Mouse (Mus musculus) heart, adult 2 months (tissue): Measurements from ENCODE around the gene Baz2b. TPM values are rescaled to one million over a fixed set of nuclear protein-coding genes. Genes with fewer than 3 reads are reported as not detected.

Experiments used
- DNase-seq, 2 experiments: peaks; one replicate each; pipeline ENCODE4 v3.0.0; 2021
- H3K27ac ChIP-seq: fragments of 200-600 bp; 2 replicates; pipeline ENCODE4 v1.8.1; 2022
- H3K27me3 ChIP-seq: fragments of 200-500 bp; 2 replicates; pipeline ENCODE4 v1.6.1; 2012; ENCODE audit warnings: mild to moderate bottlenecking, low read length, inconsistent platforms, mixed read lengths; ENCODE audit not compliant: control insufficient read depth, insufficient read depth
- H3K36me3 ChIP-seq: fragments of 200-500 bp; 2 replicates; pipeline ENCODE4 v1.6.1; 2012; ENCODE audit warnings: low read length, inconsistent platforms; ENCODE audit not compliant: control insufficient read depth, insufficient read depth
- H3K4me1 ChIP-seq: fragments of 200-500 bp; 2 replicates; pipeline ENCODE4 v1.6.1; 2011; ENCODE audit warnings: low read length; ENCODE audit not compliant: control insufficient read depth, insufficient read depth
- H3K4me3 ChIP-seq: fragments of 200-600 bp; 2 replicates; pipeline ENCODE4 v1.8.1; 2022
- H3K79me2 ChIP-seq: fragments of 200-500 bp; replicated peaks from 2 replicates; pipeline ENCODE4 v1.6.1; 2012; ENCODE audit warnings: mild to moderate bottlenecking, inconsistent platforms, low read length, moderate library complexity, mixed read lengths; ENCODE audit not compliant: control insufficient read depth, insufficient read depth
- H3K9ac ChIP-seq: fragments of 200-500 bp; 2 replicates; pipeline ENCODE4 v1.6.1; 2012; ENCODE audit warnings: low read depth, mild to moderate bottlenecking, control low read depth, inconsistent platforms, low read length, mixed read lengths
- CTCF ChIP-seq: fragments of 200-600 bp; IDR thresholded peaks from 2 replicates; pipeline ENCODE4 v1.8.1; 2022; ENCODE audit warnings: antibody characterized with exemption, mild to moderate bottlenecking, moderate library complexity
- EP300 ChIP-seq: fragments of 200-500 bp; IDR thresholded peaks from 2 replicates; pipeline ENCODE4 v1.6.1; 2011; ENCODE audit warnings: low read depth, low read length, control low read depth; ENCODE audit not compliant: insufficient read depth
- POLR2A ChIP-seq: fragments of 200-500 bp; IDR thresholded peaks from 2 replicates; pipeline ENCODE4 v1.6.1; 2011; ENCODE audit warnings: mild to moderate bottlenecking, low read depth, low read length, control low read depth; ENCODE audit not compliant: insufficient read depth
- WGBS: fragments of 180-500 bp; shearing (Covaris S2); methylation state at CpG from one replicate; pipeline ENCODE4 v1.1.7; 2018; 5-methylcytosine and 5-hydroxymethylcytosine counted together
- intact Hi-C: fragments of 180-260 bp; cut with DNase I; formaldehyde crosslinking; loops from one replicate; pipeline ENCODE4 v1.15.1; 2025
- polyA plus RNA-seq: library from polyadenylated mRNA; depleted of rRNA; stranded (reverse); fragments of >200 nt; gene quantifications from 2 replicates; pipeline ENCODE4 v1.2.3, GENCODE M21; 2012
- total RNA-seq, 2 experiments: library from RNA; stranded (reverse); gene quantifications; 2 replicates each; pipeline ENCODE4 v1.2.3; 2021

Gene Baz2b
- total and polyA plus RNA-seq, 3 experiments = 12.8 to 39.5 (median 39.5) TPM

DNA sequence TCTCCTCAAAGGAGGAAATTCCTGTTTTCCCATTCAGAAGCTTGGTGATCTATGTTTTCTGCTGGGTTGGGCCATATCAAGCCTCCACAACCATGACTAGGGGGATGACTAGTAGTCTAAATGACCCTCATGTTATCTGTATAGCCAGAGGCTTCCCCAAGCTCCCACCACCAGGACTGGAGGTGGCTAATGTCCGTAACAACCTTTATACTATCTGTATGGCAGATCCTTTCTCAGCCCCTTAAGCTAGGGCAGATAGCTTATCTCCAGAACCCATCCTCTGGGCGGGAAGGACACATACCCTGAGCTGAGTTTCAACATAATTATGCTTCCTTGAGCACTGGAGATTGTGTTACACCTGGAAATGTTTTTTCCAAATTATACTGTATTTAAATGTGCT, 45.9 kb downstream of the Baz2b start:
- Histone ChIP-seq H3K4me1 (no peaks in the 10 kb centered on the region), H3K36me3 (no peaks in the 10 kb centered on the region), H3K79me2 (no peaks in the 10 kb centered on the region), H3K27ac (no peak overlapping the region), H3K4me3 (no peak overlapping the region), H3K9ac (no peak overlapping the region), H3K27me3 (no peaks in the 10 kb centered on the region)
- intact Hi-C loops = no loop called here
- WGBS = 95% methylated on average over 2 of the region's 2 CpGs
- no peak for DNase-seq
- TF ChIP-seq CTCF (no peak), POLR2A (no peak), EP300 (no peak)

DNA sequence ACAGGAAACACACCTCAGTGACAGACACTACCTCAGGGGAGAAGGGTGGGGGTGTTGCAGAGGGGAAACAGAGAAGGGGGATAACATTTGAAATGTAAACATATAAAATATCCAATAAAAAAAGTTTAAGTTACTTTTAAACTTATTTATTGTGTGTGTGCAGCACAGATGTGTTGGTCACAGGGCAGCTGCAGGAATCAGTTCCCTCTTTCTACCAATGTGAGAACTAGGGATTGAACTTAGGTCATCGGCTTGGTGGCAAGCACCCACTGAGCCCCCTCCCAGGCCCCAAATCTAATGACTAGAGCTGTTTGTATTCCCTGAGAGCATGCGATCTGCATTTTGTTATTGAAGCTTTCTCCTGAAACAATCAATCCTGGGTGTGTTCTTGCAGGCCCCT, 57.2 kb downstream of the Baz2b start:
- no peak for TF ChIP-seq POLR2A
- no peak for TF ChIP-seq CTCF
- no peak for TF ChIP-seq EP300
- intact Hi-C loops = no loop called here
- WGBS = 81% methylated on average over 2 of the region's 2 CpGs
- Histone ChIP-seq H3K4me3 (no peak overlapping the region), H3K27me3 (no peaks in the 10 kb centered on the region), H3K36me3 (no peaks in the 10 kb centered on the region), H3K27ac (no peak overlapping the region), H3K79me2 (no peaks in the 10 kb centered on the region), H3K9ac (no peak overlapping the region), H3K4me1 (no peaks in the 10 kb centered on the region)
- no peak for DNase-seq

DNA sequence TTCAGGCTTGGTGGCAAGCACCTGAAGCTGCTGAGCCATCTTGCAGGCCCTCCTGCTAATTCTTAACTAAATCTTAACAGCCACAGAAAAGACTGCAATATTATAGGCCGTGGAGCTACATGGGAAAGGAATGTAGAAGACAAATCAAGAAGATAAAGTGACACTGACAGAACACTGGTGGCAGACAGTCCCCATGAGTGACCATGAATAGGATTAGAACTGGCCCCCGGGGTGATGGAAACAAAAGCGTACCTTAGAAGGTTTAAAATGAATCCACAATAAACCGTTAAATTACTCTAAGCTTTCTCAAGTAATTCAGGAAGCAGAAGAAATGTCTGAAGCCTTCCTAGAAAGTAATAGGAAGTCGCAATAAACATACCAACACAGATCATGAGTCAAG, 61.0 kb downstream of the Baz2b start:
- Histone ChIP-seq H3K4me1 (no peaks in the 10 kb centered on the region), H3K27ac (no peak overlapping the region), H3K4me3 (no peak overlapping the region), H3K79me2 (no peaks in the 10 kb centered on the region), H3K9ac (no peak overlapping the region), H3K27me3 (no peaks in the 10 kb centered on the region), H3K36me3 (no peaks in the 10 kb centered on the region)
- TF ChIP-seq EP300 (no peak), CTCF (no peak), POLR2A (no peak)
- intact Hi-C loops = no loop called here
- 77% methylated on average over 5 of the region's 5 CpGs for WGBS
- no peak for DNase-seq

GRCm38 (mm10) chr2:60147428-60147827, 62.2 kb downstream of the Baz2b start:
- no peaks in the 10 kb centered on the region for H3K4me1 ChIP-seq
- H3K36me3 ChIP-seq = no peaks in the 10 kb centered on the region
- H3K27ac ChIP-seq = no peak overlapping the region
- no peak overlapping the region for H3K4me3 ChIP-seq
- H3K79me2 ChIP-seq = no peaks in the 10 kb centered on the region
- DNase-seq = no peak
- intact Hi-C loops = no loop called here
- 75% methylated on average over 3 of the region's 3 CpGs for WGBS
- TF ChIP-seq POLR2A = no peak
- TF ChIP-seq CTCF = peak; percentile 47
- TF ChIP-seq EP300 = no peak
- no peak overlapping the region for H3K9ac ChIP-seq
- H3K27me3 ChIP-seq = no peaks in the 10 kb centered on the region

GRCm38 (mm10) chr2:60145742-60146141, 63.9 kb downstream of the Baz2b start:
- Histone ChIP-seq H3K4me1 (no peaks in the 10 kb centered on the region), H3K27ac (no peak overlapping the region), H3K79me2 (no peaks in the 10 kb centered on the region), H3K4me3 (no peak overlapping the region), H3K36me3 (no peaks in the 10 kb centered on the region), H3K9ac (no peak overlapping the region), H3K27me3 (no peaks in the 10 kb centered on the region)
- 63% methylated on average over 6 of the region's 6 CpGs for WGBS
- DNase-seq = no peak
- intact Hi-C loops = no loop called here
- TF ChIP-seq POLR2A (no peak), CTCF (no peak), EP300 (no peak)

GRCm38 (mm10) chr2:60143383-60143782, 66.3 kb downstream of the Baz2b start:
- Histone ChIP-seq H3K79me2 (no peaks in the 10 kb centered on the region), H3K27me3 (no peaks in the 10 kb centered on the region), H3K4me1 (no peaks in the 10 kb centered on the region), H3K36me3 (no peaks in the 10 kb centered on the region), H3K27ac (no peak overlapping the region), H3K4me3 (no peak overlapping the region), H3K9ac (no peak overlapping the region)
- no peak for DNase-seq
- intact Hi-C loops = no loop called here
- 79% methylated on average over 5 of the region's 5 CpGs for WGBS
- no peak for TF ChIP-seq POLR2A
- no peak for TF ChIP-seq CTCF
